Mouse (Mus musculus) liver (tissue): Measurements from ENCODE around the gene Cdkn2aip.

Source experiments
- DNase-seq: peaks from one replicate; pipeline ENCODE4 v3.0.0-alpha.2; 2020; ENCODE audit warnings: mixed read lengths

Cdkn2aip gene

GRCm38 (mm10) chr8:47693119-47693518 is 20.6 kb downstream of the Cdkn2aip start:
- peak; percentile 83 for DNase-seq

- no peak for DNase-seq
These were observed 21.9 kb downstream of the Cdkn2aip start for GRCm38 (mm10) chr8:47691831-47692230.

GRCm38 (mm10) chr8:47691303-47691702 is 22.4 kb downstream of the Cdkn2aip start:
- DNase-seq = no peak

GRCm38 (mm10) chr8:47690674-47691078 is 23.1 kb downstream of the Cdkn2aip start:
- DNase-seq = no peak

GRCm38 (mm10) chr8:47689704-47690326 is 23.9 kb downstream of the Cdkn2aip start:
- peak; percentile 75 for DNase-seq

GRCm38 (mm10) chr8:47684441-47684840 is 29.3 kb downstream of the Cdkn2aip start:
- DNase-seq = no peak

- no peak for DNase-seq
These were observed 29.7 kb downstream of the Cdkn2aip start for GRCm38 (mm10) chr8:47683994-47684393.

- no peak for DNase-seq
These were observed 33.4 kb downstream of the Cdkn2aip start for GRCm38 (mm10) chr8:47680306-47680705.

- DNase-seq = no peak
These were observed 34.1 kb downstream of the Cdkn2aip start for GRCm38 (mm10) chr8:47679603-47680002.

GRCm38 (mm10) chr8:47676631-47677030 is 37.1 kb downstream of the Cdkn2aip start:
- DNase-seq = no peak

GRCm38 (mm10) chr8:47676224-47676623 is 37.5 kb downstream of the Cdkn2aip start:
- DNase-seq = no peak

- DNase-seq = peak; percentile 50
These were observed 37.9 kb downstream of the Cdkn2aip start for GRCm38 (mm10) chr8:47675786-47676185.

- peak; percentile 100 for DNase-seq
These were observed 38.7 kb downstream of the Cdkn2aip start, which contains the start of gene Ing2 for GRCm38 (mm10) chr8:47674777-47675710. Gene Ing2 (minus strand): TSS chr8:47675556.

- DNase-seq = no peak
These were observed 39.5 kb downstream of the Cdkn2aip start for GRCm38 (mm10) chr8:47674140-47674776.

- DNase-seq = peak; percentile 92
These were observed 40.2 kb downstream of the Cdkn2aip start for GRCm38 (mm10) chr8:47673317-47674139.

GRCm38 (mm10) chr8:47664231-47664785 is 49.4 kb downstream of the Cdkn2aip start:
- no peak for DNase-seq

- DNase-seq = no peak
These were observed 50.5 kb downstream of the Cdkn2aip start for GRCm38 (mm10) chr8:47663201-47663600.

- DNase-seq = no peak
These were observed 51.0 kb downstream of the Cdkn2aip start for GRCm38 (mm10) chr8:47662716-47663115.

- DNase-seq = no peak
These were observed 53.3 kb downstream of the Cdkn2aip start for GRCm38 (mm10) chr8:47660394-47660793.

- no peak for DNase-seq
These were observed 54.3 kb downstream of the Cdkn2aip start for GRCm38 (mm10) chr8:47659463-47659862.
